Mouse (Mus musculus) sigmoid colon, adult 10 weeks (tissue): ENCODE data around the gene Scgb2b21. TPM values are rescaled to one million over a fixed set of nuclear protein-coding genes. Genes with fewer than 3 reads are reported as not detected.

Experiments used
- polyA plus RNA-seq: library from polyadenylated mRNA; stranded (reverse); fragments of 350-450 nt; fragmentation: Illumina TruSeq; extraction: RNeasy Lipid Tissue Mini Kit (QIAGEN cat#74804); gene quantifications from one replicate; pipeline ENCODE4 v1.2.3, GENCODE M21; 2014; ENCODE audit warnings: low read depth, low replicate concordance

The Scgb2b21 gene
- not detected for polyA plus RNA-seq

DNA sequence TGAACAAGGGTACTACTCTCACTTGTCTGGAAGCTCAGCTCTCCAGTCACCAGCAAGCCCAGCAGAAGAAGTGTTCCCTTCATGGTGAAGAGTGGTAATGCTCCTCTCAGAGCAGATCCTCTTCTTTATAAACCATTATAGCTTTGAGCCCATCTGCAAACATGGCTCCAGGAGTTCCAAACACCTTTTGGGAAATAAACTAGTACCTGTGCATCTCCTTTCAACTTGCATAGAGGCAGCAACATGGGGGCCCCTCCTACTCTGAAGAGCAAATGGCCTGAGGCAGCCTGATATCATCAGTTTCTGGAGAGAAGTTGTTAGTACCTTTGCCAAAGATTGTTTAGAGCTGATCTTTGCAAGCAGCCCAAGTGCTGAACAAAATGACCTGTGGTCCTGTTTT is at the start of gene Scgb2b21:
Gene Scgb2b21, minus strand, starts transcription at position 101 of the 400 bp plus-strand sequence.

Other genes starting within 250 kb of the Scgb2b21 start
- gene Scgb2b19, start 240.1 kb downstream of the Scgb2b21 start, polyA plus RNA-seq: not detected
- not detected for gene Scgb1b19, start 233.2 kb downstream of the Scgb2b21 start, polyA plus RNA-seq
- gene Scgb2b20, start 154.1 kb downstream of the Scgb2b21 start, polyA plus RNA-seq: 1.2 TPM
- not detected for gene Scgb1b20, start 147.2 kb downstream of the Scgb2b21 start, polyA plus RNA-seq
- not detected for gene Scgb2b24, start 218.9 kb upstream of the Scgb2b21 start, polyA plus RNA-seq
- gene Scgb1b24, start 223.3 kb upstream of the Scgb2b21 start, polyA plus RNA-seq: not detected